Mouse (Mus musculus) midbrain, embryonic 12.5 days (tissue): ENCODE data around the gene Rnf17. TPM values are rescaled to one million over a fixed set of nuclear protein-coding genes. Genes with fewer than 3 reads are reported as not detected.

Source experiments
- ATAC-seq: fragments of 200-750 bp; cut with Nextera tagmentation; 2 replicates; pipeline ENCODE4 v1.8.0; 2017; ENCODE audit warnings: low read depth, moderate TSS enrichment, moderate library complexity; ENCODE audit not compliant: low FRiP score
- H3K27ac ChIP-seq: fragments of 300-500 bp; sonication (generic); replicated peaks from 2 replicates; pipeline ENCODE4 v1.5.1; 2016; ENCODE audit warnings: mild to moderate bottlenecking
- H3K27me3 ChIP-seq: fragments of 300-500 bp; sonication (generic); 2 replicates; pipeline ENCODE4 v1.6.1; 2016; ENCODE audit warnings: mild to moderate bottlenecking
- H3K36me3 ChIP-seq: fragments of 300-500 bp; sonication (generic); 2 replicates; pipeline ENCODE4 v1.6.1; 2016
- H3K4me1 ChIP-seq: fragments of 300-500 bp; sonication (generic); 2 replicates; pipeline ENCODE4 v1.6.1; 2016
- H3K4me2 ChIP-seq: fragments of 300-500 bp; sonication (generic); replicated peaks from 2 replicates; pipeline ENCODE4 v1.6.1; 2016; ENCODE audit warnings: mild to moderate bottlenecking, moderate library complexity
- H3K4me3 ChIP-seq: fragments of 300-500 bp; sonication (generic); 2 replicates; pipeline ENCODE4 v1.5.1; 2016; ENCODE audit warnings: mild to moderate bottlenecking
- H3K9ac ChIP-seq: fragments of 300-500 bp; sonication (generic); replicated peaks from 2 replicates; pipeline ENCODE4 v1.6.1; 2016; ENCODE audit warnings: mild to moderate bottlenecking, moderate library complexity
- H3K9me3 ChIP-seq: fragments of 300-500 bp; sonication (generic); 2 replicates; pipeline ENCODE4 v1.6.1; 2016; ENCODE audit warnings: mild to moderate bottlenecking
- WGBS: fragments of 180-500 bp; shearing (Covaris S2); methylation state at CpG from one replicate; pipeline ENCODE4 v1.1.7; 2016; 5-methylcytosine and 5-hydroxymethylcytosine counted together
- polyA plus RNA-seq: library from polyadenylated mRNA; unstranded; fragments of >200 nt; fragmentation: Nextera tagmentation; extraction: Ambion mirVana; gene quantifications from 2 replicates; pipeline ENCODE4 v1.2.1, GENCODE M21; 2016

Rnf17 gene
- polyA plus RNA-seq, 1 experiment from 2014 or later, result 1.1 TPM

GRCm38 (mm10) chr14:56379336-56379735 lies 23.0 kb upstream of the Rnf17 start:
- Histone ChIP-seq H3K4me2 (no peak overlapping the region), H3K36me3 (no peaks in the 10 kb centered on the region), H3K4me1 (no peaks in the 10 kb centered on the region), H3K4me3 (no peak overlapping the region), H3K9me3 (no peaks in the 10 kb centered on the region), H3K9ac (no peak overlapping the region), H3K27me3 (no peaks in the 10 kb centered on the region), H3K27ac (no peak overlapping the region)
- 76% methylated on average over 9 of the region's 9 CpGs for WGBS
- ATAC-seq, result no peak

GRCm38 (mm10) chr14:56382366-56382765 lies 20.0 kb upstream of the Rnf17 start:
- 84% methylated on average over 4 of the region's 4 CpGs for WGBS
- H3K4me2 ChIP-seq, result no peak overlapping the region
- H3K27me3 ChIP-seq, result no peaks in the 10 kb centered on the region
- H3K4me3 ChIP-seq, result no peak overlapping the region
- no peak overlapping the region for H3K27ac ChIP-seq
- H3K9me3 ChIP-seq, result no peaks in the 10 kb centered on the region
- no peak overlapping the region for H3K9ac ChIP-seq
- no peaks in the 10 kb centered on the region for H3K4me1 ChIP-seq
- no peak for ATAC-seq
- no peaks in the 10 kb centered on the region for H3K36me3 ChIP-seq

- Histone ChIP-seq H3K27me3 (no peaks in the 10 kb centered on the region), H3K36me3 (no peaks in the 10 kb centered on the region), H3K27ac (no peak overlapping the region), H3K4me2 (no peak overlapping the region), H3K9ac (no peak overlapping the region), H3K4me1 (0 out of 2 replicates have a peak, but pooled peaks cover 3% of the 10 kb centered on the region), H3K9me3 (no peaks in the 10 kb centered on the region), H3K4me3 (no peak overlapping the region)
- no peak for ATAC-seq
- WGBS, result 65% methylated on average over 3 of the region's 3 CpGs
Observed at GRCm38 (mm10) chr14:56390247-56390646, 12.1 kb upstream of the Rnf17 start.

- H3K36me3 ChIP-seq, result no peaks in the 10 kb centered on the region
- no peak overlapping the region for H3K4me3 ChIP-seq
- 52% methylated on average over 2 of the region's 2 CpGs for WGBS
- H3K9ac ChIP-seq, result no peak overlapping the region
- no peak for ATAC-seq
- H3K9me3 ChIP-seq, result no peaks in the 10 kb centered on the region
- no peak overlapping the region for H3K4me2 ChIP-seq
- no peak overlapping the region for H3K27ac ChIP-seq
- no peaks in the 10 kb centered on the region for H3K27me3 ChIP-seq
- 0 out of 2 replicates have a peak, but pooled peaks cover 3% of the 10 kb centered on the region for H3K4me1 ChIP-seq
Observed at GRCm38 (mm10) chr14:56393704-56394312, 8.6 kb upstream of the Rnf17 start.

GRCm38 (mm10) chr14:56398001-56398400 lies 4.4 kb upstream of the Rnf17 start:
- ATAC-seq, result no peak
- H3K9ac ChIP-seq, result no peak overlapping the region
- no peak overlapping the region for H3K4me3 ChIP-seq
- no peaks in the 10 kb centered on the region for H3K36me3 ChIP-seq
- H3K27ac ChIP-seq, result no peak overlapping the region
- no peaks in the 10 kb centered on the region for H3K9me3 ChIP-seq
- no peak overlapping the region for H3K4me2 ChIP-seq
- no peaks in the 10 kb centered on the region for H3K4me1 ChIP-seq
- H3K27me3 ChIP-seq, result no peaks in the 10 kb centered on the region

GRCm38 (mm10) chr14:56403072-56403375 lies 643 bp downstream of the Rnf17 start:
- no peak overlapping the region for H3K4me2 ChIP-seq
- 91% methylated on average over 2 of the region's 2 CpGs for WGBS
- no peak overlapping the region for H3K4me3 ChIP-seq

GRCm38 (mm10) chr14:56462090-56462489 lies 59.7 kb downstream of the Rnf17 start:
- 73% methylated on average over 2 of the region's 2 CpGs for WGBS
- Histone ChIP-seq H3K4me1 (no peaks in the 10 kb centered on the region), H3K36me3 (no peaks in the 10 kb centered on the region), H3K27me3 (no peaks in the 10 kb centered on the region), H3K9ac (no peak overlapping the region), H3K9me3 (no peaks in the 10 kb centered on the region), H3K4me3 (no peak overlapping the region), H3K4me2 (no peak overlapping the region), H3K27ac (no peak overlapping the region)
- ATAC-seq, result no peak

More at GRCm38 (mm10) chr14:56403072-56403375, 643 bp downstream of the Rnf17 start:
- H3K27ac ChIP-seq, result no peak overlapping the region
- H3K36me3 ChIP-seq, result no peaks in the 10 kb centered on the region
- H3K9ac ChIP-seq, result no peak overlapping the region
- no peaks in the 10 kb centered on the region for H3K27me3 ChIP-seq
- no peaks in the 10 kb centered on the region for H3K9me3 ChIP-seq
- no peaks in the 10 kb centered on the region for H3K4me1 ChIP-seq
- ATAC-seq, result no peak

GRCm38 (mm10) chr14:56462729-56463128 lies 60.3 kb downstream of the Rnf17 start:
- no peak overlapping the region for H3K4me2 ChIP-seq
- H3K27me3 ChIP-seq, result no peaks in the 10 kb centered on the region
- no peak overlapping the region for H3K4me3 ChIP-seq
- H3K4me1 ChIP-seq, result no peaks in the 10 kb centered on the region
- 78% methylated on average over 1 of the region's 1 CpGs for WGBS
- H3K27ac ChIP-seq, result no peak overlapping the region
- H3K9me3 ChIP-seq, result no peaks in the 10 kb centered on the region
- no peak overlapping the region for H3K9ac ChIP-seq
- no peak for ATAC-seq
- H3K36me3 ChIP-seq, result no peaks in the 10 kb centered on the region

- no peak for ATAC-seq
- no peak overlapping the region for H3K9ac ChIP-seq
- no peaks in the 10 kb centered on the region for H3K9me3 ChIP-seq
- H3K36me3 ChIP-seq, result no peaks in the 10 kb centered on the region
- no peak overlapping the region for H3K4me3 ChIP-seq
- H3K4me1 ChIP-seq, result no peaks in the 10 kb centered on the region
- H3K27me3 ChIP-seq, result no peaks in the 10 kb centered on the region
- no peak overlapping the region for H3K27ac ChIP-seq
- H3K4me2 ChIP-seq, result no peak overlapping the region
- 54% methylated on average over 1 of the region's 1 CpGs for WGBS
Observed at GRCm38 (mm10) chr14:56468145-56468544, 65.8 kb downstream of the Rnf17 start.

- no peak overlapping the region for H3K4me3 ChIP-seq
- H3K36me3 ChIP-seq, result no peaks in the 10 kb centered on the region
- H3K27me3 ChIP-seq, result no peaks in the 10 kb centered on the region
- ATAC-seq, result no peak
- no peak overlapping the region for H3K27ac ChIP-seq
- no peak overlapping the region for H3K4me2 ChIP-seq
- no peaks in the 10 kb centered on the region for H3K4me1 ChIP-seq
- no peak overlapping the region for H3K9ac ChIP-seq
- no peaks in the 10 kb centered on the region for H3K9me3 ChIP-seq
Observed at GRCm38 (mm10) chr14:56489806-56490205, 87.4 kb downstream of the Rnf17 start.

GRCm38 (mm10) chr14:56502407-56502806 lies 100.0 kb downstream of the Rnf17 start:
- Histone ChIP-seq H3K9me3 (no peaks in the 10 kb centered on the region), H3K27ac (no peak overlapping the region), H3K4me3 (no peak overlapping the region), H3K4me1 (no peaks in the 10 kb centered on the region), H3K4me2 (no peak overlapping the region), H3K9ac (no peak overlapping the region), H3K36me3 (no peaks in the 10 kb centered on the region), H3K27me3 (no peaks in the 10 kb centered on the region)
- 83% methylated on average over 4 of the region's 4 CpGs for WGBS
- ATAC-seq, result no peak

- no peak for ATAC-seq
- no peak overlapping the region for H3K4me3 ChIP-seq
- WGBS, result 81% methylated on average over 3 of the region's 3 CpGs
- no peak overlapping the region for H3K9ac ChIP-seq
- H3K27ac ChIP-seq, result no peak overlapping the region
- H3K36me3 ChIP-seq, result no peaks in the 10 kb centered on the region
- no peaks in the 10 kb centered on the region for H3K27me3 ChIP-seq
- H3K9me3 ChIP-seq, result no peaks in the 10 kb centered on the region
- H3K4me2 ChIP-seq, result no peak overlapping the region
- no peaks in the 10 kb centered on the region for H3K4me1 ChIP-seq
Observed at GRCm38 (mm10) chr14:56506743-56507142, 104.4 kb downstream of the Rnf17 start.

- H3K4me1 ChIP-seq, result no peaks in the 10 kb centered on the region
- H3K27me3 ChIP-seq, result no peaks in the 10 kb centered on the region
- H3K36me3 ChIP-seq, result no peaks in the 10 kb centered on the region
- H3K27ac ChIP-seq, result no peak overlapping the region
- no peak overlapping the region for H3K4me2 ChIP-seq
- ATAC-seq, result no peak
- no peak overlapping the region for H3K9ac ChIP-seq
- no peaks in the 10 kb centered on the region for H3K9me3 ChIP-seq
- H3K4me3 ChIP-seq, result no peak overlapping the region
- WGBS, result 44% methylated on average over 6 of the region's 6 CpGs
Observed at GRCm38 (mm10) chr14:56512084-56512483, 109.7 kb downstream of the Rnf17 start.
